Mouse (Mus musculus) urinary bladder, postnatal 10 days (tissue): ENCODE data around the gene Nell1.

Experiments used
- DNase-seq: peaks from one replicate; pipeline ENCODE4 v3.0.0; 2022; ENCODE audit warnings: low spot score

Gene Nell1

DNA sequence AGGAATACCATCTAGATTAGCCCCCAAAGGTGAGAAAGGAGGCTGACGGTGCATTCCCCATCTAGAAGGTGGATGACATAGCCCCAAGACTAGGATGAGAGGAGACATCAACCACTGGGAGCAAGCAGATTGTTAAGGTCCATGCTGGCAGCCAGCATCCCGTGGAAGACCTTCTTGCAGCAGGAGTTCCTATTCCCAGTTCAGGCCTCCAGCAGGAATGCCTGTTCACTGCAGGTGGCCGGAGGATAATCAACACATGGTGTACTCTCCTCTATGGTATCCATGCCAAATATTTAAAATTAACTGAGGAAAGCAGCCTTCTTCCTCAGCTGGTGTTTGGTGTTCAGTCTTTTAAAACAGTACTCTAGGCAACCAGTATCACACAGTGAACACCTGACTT, 574.9 kb downstream of the Nell1 start:
- DNase-seq = no peak

DNA sequence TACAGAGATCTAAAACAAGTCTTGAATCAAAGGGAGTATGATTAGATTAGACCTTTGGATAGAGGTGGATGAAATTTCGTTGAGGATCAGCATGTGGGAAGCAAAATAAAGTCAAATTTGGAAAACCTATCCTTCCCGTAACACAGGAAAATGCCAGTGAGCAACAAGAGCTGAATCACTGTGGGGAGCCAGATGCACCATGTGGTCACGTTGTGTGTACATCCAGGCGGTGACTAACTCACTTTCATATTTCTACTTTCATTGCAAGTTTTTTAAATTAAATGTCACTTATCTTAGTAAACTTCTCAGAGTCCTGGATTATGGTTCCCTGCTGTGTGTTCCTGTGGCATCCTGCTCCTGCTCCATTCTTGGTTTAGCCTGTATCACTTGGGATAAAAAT, 576.8 kb downstream of the Nell1 start:
- no peak for DNase-seq

DNA sequence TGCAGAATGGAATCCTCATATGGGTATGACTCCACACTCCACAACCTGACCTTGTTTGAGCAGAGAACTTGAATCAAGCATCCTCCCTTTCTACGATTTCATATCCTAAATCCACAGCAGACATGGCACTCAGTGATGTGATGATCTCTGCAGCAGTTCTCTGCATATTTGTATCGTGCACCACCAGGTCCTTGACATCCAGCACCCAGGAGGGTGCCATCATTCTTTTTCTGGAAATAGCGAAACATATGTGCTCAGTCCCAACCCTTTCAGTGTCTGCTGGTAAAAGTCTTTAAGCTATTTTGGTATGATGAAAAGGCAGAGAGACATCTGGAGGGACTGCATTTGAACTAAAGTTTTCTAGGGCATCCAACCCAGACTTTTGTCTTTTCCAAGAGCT, 588.0 kb downstream of the Nell1 start:
- DNase-seq = no peak

DNA sequence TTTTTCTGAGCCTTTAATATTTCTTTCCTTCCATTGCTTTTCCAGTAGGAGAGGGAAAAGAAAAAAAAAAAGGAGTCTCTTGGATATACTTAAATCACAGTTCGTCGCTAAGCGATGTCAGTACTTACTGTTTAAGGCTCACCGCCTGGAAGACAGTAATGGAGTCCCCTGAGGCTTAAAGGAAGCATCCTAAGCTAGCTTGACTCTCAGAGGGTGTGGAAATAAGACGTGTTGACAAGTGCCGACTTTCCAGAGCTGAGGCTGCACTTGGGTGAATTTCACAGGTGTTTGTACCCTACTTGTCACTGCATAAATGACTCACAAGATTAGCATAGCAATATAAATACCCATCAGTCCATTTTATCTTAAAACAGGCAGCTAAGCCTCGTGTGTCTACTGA, 599.2 kb downstream of the Nell1 start:
- DNase-seq = no peak

DNA sequence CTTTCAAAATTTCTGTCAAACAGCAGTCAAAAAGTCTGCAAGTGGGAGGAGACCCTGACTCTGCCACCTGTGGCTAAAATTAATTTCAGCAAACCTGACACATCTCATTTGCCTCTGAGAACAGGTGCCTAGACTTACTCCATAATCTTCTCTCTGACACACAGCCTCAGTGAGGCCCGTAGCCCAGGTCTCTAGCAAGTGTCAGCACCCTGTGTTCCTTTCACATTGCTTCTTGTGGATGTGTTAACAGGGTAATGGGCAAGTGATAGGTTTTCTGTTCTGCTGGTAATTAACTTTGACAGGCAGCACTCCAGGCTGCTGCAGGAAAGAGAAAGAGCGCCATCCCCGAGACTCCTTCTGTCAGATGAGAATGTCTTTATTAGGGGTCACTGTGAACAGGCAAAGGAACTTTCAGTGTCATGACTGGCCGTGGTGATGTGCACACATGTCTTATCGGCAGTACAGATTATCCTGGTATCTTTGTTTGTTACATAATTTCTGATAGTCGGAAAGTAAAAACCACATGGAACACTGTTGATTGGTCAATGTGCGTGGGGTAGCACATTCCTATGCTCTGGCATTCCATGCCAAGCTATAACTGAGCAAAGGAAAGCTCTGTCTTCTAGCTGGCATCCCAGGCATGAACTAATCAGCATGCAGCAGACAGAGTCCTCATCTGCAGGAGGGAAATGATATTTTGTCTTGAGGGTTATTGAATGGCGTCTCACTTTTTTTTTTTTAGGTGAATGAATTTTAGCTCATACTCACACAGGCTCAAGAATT, 614.2 kb downstream of the Nell1 start:
- no peak for DNase-seq

DNA sequence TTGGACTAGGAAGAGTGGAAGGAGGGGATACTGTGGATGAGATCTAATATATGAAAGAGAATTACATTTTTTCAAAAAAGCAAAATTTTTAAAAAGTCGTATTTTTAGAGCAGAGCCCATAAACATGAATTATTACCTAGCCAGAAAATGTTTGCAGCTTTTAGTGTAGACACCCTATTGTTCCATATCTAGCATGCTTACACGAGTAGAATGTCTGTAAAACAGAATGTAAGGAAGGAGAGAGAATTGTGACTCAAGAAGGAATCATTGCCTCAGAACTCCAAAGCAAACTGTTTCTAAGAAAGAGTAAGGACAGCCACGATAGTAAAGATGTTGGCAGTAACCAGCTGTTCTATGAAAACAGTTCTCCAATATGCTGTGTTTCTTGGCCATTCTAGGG, 624.2 kb downstream of the Nell1 start, which contains the start of gene 4933405O20Rik:
TSS of gene 4933405O20Rik (plus strand) at position 301 of the 400 bp plus-strand sequence.
- no peak for DNase-seq

DNA sequence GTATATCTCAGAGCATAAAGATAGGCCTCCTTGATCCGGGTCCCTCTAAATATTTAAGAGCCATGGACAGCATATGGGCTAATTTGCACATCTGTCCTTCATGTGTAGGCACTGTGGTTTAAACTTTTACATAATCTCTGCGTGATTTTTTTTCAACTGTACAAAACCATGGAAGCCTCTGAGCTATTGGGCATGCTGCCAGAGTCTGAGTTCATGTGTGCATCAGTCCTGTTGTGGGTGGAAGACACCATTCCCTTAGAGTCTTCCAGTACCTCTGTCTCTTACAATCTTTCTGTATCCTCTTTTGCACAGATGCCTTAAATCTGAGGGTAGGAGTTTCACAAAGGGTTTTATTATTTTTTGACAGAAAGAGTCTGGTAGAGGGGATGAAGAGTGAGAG, 639.4 kb downstream of the Nell1 start:
- no peak for DNase-seq

DNA sequence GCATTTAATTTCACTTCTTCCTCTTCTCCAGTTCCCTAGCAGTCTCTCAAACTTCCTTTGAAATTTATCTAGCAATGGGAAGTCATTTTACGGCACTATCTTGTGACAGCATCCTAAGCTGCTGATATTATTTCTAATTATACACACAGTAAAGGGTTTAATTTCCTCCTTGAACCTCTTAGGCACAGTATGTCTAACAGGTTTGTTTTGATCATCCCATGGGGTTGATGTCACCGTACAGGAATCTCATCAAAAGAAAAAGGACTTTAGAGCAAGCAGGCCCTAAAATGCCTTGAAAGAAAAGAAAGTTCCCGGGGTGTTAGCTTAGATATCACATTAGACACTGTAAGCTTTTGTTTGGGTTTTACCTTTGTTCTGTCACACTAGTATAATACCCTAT, 654.5 kb downstream of the Nell1 start:
- no peak for DNase-seq

DNA sequence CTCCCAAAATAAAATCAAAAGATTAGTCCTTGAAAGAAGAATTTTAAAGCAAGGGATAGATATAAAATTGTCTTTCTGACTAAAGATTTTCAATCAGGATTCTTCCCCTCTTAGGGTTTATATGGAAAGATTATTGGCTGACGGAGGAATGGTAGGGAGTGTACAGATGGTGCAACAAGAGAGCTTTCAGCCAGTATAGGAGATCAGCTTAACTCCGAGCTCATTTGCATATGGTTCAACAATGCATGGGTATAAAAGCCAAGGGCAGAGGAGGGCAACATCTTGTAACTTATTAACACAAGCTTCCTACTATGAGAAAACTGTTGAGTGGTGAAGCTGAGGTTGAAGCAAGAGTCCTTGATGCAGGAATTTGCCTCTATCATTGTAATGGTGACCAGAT, 658.5 kb downstream of the Nell1 start:
- DNase-seq = no peak

DNA sequence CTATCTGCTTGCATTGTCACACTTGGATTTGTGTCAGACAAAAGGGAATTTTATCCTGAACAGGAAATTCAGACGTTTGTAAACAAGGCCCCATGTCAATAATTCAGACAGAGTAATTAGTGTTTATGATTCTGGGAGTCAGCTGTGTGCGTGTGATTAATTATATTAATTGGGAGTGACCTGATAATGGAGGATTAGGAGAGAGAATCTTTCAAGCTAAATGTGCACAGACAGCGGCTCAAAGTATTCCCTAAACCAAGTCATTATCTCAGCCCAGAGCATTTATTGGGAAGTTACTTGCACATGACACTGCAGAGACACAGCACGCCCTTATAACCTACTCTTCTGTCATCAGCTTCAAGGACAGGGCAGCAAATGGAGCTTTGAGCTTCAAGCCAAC, 697.6 kb downstream of the Nell1 start:
- no peak for DNase-seq

DNA sequence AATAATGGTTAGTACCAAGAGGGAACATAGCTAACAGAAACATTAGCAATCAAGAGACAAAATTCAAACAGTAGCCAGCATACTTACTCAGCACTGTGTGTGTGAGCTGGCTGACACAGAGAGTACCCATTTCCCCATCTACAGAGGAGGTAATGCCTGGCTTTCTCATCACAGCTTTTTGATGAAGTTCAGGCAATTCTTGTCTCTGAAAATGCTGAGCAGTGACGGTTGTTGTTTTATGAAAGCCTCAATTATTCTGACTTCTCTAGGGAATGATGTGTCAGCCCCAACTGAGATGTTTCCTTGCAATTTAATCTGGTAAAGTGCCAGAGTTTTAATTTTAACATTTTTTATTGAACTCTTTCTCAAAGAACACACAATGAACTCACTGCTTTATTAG, 700.8 kb downstream of the Nell1 start:
- DNase-seq = no peak

DNA sequence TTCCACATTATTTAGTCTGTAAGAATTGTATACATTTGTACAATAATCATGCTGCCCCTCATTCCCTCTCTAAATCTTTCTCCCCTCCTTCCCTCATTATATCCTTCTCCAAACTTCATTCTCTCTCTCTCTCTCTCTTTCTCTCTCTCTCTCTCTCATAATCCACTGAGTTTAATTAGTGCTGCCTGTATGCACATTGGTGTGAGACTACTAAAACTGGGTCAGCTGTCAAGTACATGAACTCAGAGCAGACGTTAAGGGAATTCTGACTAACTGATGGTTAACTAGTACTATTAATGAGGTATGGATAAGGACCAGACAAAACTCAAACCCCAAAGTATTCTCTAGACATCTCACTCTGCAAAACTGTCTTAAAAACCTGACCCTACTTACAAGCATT, 702.8 kb downstream of the Nell1 start:
- DNase-seq = no peak

DNA sequence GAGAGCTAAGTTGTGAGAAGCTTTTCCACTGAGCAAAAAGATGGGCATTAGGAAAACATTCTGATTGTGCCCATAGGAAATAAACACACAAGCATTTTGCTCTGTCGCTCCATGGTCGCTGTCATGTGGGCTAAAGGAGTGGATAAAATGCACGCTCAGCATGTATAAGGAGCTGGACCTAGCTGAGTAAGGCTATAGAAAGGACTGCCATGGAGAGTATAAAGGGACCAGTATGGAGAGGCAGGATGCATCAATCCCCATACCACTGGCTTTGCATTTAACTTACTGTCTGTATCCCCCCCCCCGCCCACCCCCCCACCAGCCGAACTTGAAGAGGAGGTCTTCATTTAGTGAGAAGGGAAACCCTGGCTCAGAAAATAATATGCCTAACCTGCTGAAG, 711.7 kb downstream of the Nell1 start:
- no peak for DNase-seq

DNA sequence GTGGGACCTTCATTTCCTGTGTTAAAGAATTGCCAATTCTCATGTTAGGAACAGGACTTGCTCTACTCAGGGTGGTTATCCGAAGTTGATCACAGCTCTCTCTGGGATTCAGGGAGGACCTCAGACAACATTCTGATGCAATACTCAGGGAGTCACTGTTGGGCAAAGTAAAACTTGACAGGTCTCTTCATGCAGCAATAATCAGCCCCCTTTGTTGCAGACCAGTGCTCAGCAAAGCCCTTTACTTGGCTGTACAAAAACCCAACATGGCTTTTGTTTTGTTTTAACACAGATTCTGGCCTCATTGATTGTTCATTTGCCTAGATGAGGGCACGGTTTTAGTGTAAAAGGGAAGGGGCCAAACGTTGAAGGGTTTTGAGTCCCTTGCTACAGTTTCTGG, 750.5 kb downstream of the Nell1 start:
- no peak for DNase-seq

DNA sequence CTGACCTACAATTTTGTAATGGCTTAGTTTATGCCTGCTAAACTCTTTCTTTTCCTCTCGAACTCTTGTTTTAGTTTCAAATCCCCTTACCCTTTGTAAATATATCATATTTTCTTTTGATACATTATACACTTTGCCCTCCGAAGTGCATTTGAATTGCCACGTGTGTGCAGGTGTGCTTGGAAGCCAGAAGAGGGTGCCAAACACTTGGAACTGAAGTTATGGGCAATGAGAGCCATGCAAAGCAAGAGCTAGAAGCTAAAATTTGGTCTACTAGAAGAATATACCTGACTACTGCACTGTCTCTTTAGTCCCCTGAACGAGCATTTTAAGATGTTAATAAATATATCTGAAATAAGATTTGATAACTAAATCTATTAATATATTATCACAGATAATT, 756.3 kb downstream of the Nell1 start:
- no peak for DNase-seq

DNA sequence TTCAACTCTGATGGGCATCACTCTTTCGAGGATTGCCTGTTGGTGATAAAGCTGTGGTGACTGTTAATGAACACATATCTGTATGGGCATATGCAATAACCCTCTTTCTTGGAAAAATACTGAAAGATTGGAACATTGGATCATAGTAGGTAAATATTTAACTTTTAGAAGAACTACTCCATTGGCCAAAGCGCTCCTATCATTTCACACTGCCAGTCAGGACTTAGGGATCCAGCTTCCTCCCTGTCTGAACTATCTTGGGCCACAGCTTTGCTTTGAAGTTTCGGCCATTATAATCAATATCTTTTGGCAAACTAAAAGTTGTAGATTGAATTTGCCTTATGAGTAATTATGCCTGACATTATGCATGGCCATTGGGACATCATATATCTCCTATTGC, 780.9 kb downstream of the Nell1 start:
- DNase-seq = no peak

DNA sequence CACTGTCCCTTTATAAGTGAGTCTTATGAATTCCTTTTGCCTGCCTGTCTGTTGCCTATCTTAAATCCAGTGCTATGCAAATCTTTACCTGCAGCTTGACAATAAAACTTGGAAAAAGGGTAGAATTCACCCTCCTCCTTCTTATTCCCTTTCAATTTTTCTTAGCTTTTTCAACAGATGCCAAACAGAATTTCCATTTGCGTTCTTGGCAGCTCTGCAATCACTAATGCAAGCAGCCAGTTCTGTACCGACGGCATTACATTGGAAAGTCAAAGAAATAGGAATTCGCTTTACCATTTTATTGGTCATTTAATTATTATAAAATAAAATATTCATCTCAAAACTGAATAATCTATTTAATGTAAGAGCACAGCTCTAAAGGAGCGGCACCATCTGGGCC, 781.7 kb downstream of the Nell1 start:
- no peak for DNase-seq

DNA sequence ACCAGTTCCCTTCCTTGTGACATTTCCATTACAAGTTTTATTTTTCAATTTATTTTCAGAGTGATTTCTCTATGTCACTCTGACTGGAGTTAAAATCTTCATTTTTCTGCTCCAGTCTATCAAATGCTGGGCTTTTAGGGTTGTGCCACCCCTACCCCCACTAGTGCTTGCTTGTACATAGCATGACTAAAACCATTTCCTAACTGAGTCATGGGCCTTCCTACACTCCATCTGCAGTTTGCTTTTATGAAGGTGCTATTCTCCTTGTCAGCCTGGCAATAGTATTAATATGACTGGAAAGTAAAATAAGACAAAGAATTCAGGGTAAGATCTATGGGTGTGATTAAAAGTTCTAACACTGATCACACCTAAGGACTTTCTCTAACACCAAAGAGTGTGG, 798.9 kb downstream of the Nell1 start:
- DNase-seq = no peak

DNA sequence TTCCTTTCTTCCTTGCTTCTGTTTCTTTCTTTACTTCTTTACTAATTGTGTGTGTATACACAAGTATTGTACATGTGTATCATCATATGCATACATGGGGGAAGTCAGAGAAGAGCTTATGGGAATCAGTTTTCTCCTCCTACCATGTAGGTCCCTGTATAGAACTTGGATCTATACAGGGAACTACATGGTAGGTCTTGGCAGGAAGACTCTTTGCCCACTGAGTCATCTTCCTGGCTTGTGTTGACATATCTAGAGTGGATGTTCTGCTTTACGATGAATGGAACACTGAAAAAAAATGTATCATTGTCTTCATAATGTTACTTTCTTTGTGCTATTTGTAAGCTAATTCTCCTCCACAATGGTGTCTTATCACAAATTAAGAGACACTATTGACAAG, 806.4 kb downstream of the Nell1 start:
- DNase-seq = no peak

DNA sequence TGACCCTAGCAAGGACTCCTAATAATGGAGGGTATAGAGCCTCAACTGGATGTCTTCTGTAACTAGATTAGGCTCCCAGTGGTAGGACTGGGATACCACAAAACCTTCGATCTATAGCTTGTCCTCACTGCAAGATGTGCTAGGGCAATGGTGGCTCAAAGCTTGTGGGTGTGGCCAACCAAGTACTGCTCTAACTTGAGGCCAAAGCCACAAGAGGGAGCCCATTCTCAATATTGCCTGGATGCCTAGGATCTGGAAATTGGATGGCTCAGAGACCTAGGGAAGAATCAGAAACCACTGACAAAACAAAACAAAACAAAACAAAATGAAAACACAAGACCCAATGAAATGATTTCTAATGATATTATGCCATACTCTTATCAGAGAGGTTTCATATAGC, 809.0 kb downstream of the Nell1 start:
- DNase-seq = no peak

DNA sequence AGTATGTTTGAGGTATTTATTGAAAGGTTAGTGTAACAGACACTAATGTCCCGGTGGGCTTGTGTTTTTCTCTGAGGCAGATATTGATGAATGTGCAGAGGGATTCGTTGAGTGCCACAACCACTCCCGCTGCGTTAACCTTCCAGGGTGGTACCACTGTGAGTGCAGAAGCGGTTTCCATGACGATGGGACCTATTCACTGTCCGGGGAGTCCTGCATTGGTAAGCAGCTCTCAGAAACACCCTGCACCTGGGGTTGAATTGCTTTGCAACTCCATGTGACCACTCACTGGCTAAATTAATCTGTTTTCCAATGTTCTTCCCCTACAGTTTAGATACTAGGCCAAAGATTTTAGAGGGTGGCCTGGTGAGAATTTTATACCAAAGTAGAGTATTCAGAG, 851.5 kb downstream of the Nell1 start:
- DNase-seq = no peak

DNA sequence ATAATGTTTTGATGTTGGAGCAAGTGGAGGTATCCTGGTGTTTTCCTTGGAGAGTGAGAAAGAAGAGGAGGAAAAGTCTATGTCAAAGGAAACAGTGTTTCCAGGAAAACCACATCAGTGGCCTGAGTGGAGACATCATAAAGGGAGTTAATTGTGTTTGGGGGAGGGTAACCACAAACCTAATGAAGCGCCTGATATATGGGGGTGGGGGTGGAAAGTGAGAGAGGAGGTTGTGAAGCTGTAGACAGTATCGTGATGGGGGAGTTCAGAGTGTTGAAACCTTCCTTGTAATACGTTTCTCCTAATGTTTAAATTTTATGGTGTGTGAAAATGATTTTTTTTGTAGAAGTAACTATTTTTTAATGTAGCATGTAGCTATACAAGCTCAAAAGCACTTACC, 858.1 kb downstream of the Nell1 start:
- no peak for DNase-seq

DNA sequence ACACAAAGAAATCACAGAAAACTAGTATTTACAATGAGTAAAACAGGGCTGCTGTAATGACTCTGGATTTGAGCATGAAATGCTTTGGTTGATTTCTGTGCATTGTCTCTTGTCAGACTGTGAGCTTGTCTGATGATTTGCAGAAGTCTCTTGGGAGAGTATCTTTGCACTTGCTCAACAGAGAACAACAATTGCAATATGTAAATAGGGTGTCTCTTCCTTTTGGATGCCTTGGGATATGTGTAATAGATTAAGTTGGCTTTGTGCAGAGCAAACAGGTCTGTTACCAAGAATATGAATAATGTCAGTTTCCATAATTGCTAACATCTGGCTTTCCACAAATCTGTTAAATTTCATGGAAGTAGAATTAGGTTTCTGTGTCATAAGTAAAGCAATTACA, 868.0 kb downstream of the Nell1 start:
- DNase-seq = no peak

DNA sequence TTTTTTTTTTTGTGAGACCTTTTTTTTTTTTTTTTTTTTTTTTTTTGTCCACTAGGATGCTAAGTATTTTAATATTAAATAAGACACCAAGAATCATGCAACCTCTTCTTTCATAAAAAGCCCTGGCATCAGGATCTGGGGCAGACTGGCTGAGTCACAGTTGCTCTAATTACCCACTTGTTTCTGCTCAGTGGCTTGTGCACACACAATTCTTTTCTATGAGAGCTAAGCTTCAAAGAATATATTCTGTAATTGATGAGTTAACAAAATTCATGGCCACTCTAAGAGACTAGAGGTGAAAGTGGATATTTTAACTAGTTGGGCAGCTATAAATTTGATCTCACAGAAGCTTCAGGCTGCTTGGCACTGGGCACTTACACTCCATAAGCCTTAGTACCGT, 873.3 kb downstream of the Nell1 start:
- no peak for DNase-seq

DNA sequence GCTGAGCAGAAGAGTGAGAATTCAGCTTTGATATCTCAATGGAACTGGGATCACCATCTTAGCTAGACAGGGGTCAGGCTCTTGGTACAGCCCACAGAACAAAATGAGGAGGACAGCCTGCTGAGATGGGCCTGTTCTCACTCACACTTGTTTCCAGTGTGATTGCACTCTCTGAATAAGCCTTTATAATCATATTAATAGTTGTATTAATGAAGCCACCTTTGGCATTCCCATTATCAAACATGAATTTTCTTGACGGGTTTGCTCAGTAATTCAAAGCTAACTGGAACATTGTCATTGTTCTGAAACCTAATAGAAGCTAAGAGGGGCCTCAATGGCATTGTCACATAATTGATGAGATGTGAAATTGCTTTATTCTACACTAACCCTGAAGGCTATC, 875.6 kb downstream of the Nell1 start:
- DNase-seq = no peak
